Mouse (Mus musculus) midbrain, embryonic 11.5 days (tissue): ENCODE results near the gene Pip4k2a. TPM values are rescaled to one million over a fixed set of nuclear protein-coding genes. Genes with fewer than 3 reads are reported as not detected.

Experiments
- ATAC-seq: fragments of 200-750 bp; cut with Nextera tagmentation; 2 replicates; pipeline ENCODE4 v1.8.0; 2017; ENCODE audit warnings: moderate TSS enrichment, moderate library complexity; ENCODE audit not compliant: low FRiP score
- DNase-seq: peaks from one replicate; pipeline ENCODE4 v3.0.0; 2015; ENCODE audit warnings: low spot score; ENCODE audit errors: missing footprints
- H3K27ac ChIP-seq: fragments of 300-500 bp; sonication (generic); 2 replicates; pipeline ENCODE4 v1.5.1; 2014; ENCODE audit warnings: low read depth, low read length
- H3K27me3 ChIP-seq: fragments of 300-500 bp; sonication (generic); 2 replicates; pipeline ENCODE4 v1.6.1; 2014; ENCODE audit warnings: mild to moderate bottlenecking, low read length, moderate library complexity, mixed read lengths; ENCODE audit not compliant: control insufficient read depth, insufficient read depth
- H3K36me3 ChIP-seq: fragments of 300-500 bp; sonication (generic); 2 replicates; pipeline ENCODE4 v1.6.1; 2014; ENCODE audit warnings: mild to moderate bottlenecking, low read length, moderate library complexity, mixed read lengths; ENCODE audit not compliant: control insufficient read depth, insufficient read depth
- H3K4me1 ChIP-seq: fragments of 300-500 bp; sonication (generic); 2 replicates; pipeline ENCODE4 v1.6.1; 2014; ENCODE audit warnings: low read length; ENCODE audit not compliant: control insufficient read depth, insufficient read depth
- H3K4me2 ChIP-seq: fragments of 300-500 bp; sonication (generic); 2 replicates; pipeline ENCODE4 v1.6.1; 2014; ENCODE audit warnings: mild to moderate bottlenecking, moderate library complexity
- H3K4me3 ChIP-seq: fragments of 300-500 bp; sonication (generic); 2 replicates; pipeline ENCODE4 v1.5.1; 2014; ENCODE audit warnings: low read depth, low read length
- H3K9ac ChIP-seq: fragments of 300-500 bp; sonication (generic); 2 replicates; pipeline ENCODE4 v1.6.1; 2014; ENCODE audit warnings: low read length
- H3K9me3 ChIP-seq: fragments of 300-500 bp; sonication (generic); 2 replicates; pipeline ENCODE4 v1.6.1; 2016; ENCODE audit warnings: low read length; ENCODE audit not compliant: control insufficient read depth
- WGBS: fragments of 180-500 bp; shearing (Covaris S2); extraction: QIAGEN DNeasy Blood & Tissue Kit; methylation state at CpG from one replicate; pipeline ENCODE4 v1.1.7; 2014; 5-methylcytosine and 5-hydroxymethylcytosine counted together
- polyA plus RNA-seq: library from polyadenylated mRNA; unstranded; fragments of >200 nt; fragmentation: Nextera tagmentation; extraction: Ambion mirVana; gene quantifications from 2 replicates; pipeline ENCODE4 v1.2.1, GENCODE M21; 2014

Pip4k2a gene
- polyA plus RNA-seq, 1 experiment from 2014 or later: 9.7 TPM

GRCm38 (mm10) chr2:18799265-18799965, 198.5 kb downstream of the Pip4k2a start:
- H3K9ac ChIP-seq: peak overlapping the region; percentile 48
- H3K36me3 ChIP-seq: no peaks in the 10 kb centered on the region
- ATAC-seq: peak; percentile 47
- H3K4me2 ChIP-seq: peak overlapping the region; percentile 58
- H3K4me1 ChIP-seq: peaks cover 23% of the 10 kb centered on the region
- H3K4me3 ChIP-seq: peak overlapping the region; percentile 28
- DNase-seq: peak; percentile 90
- H3K27ac ChIP-seq: peak overlapping the region; percentile 74
- 9% methylated on average over 17 of the region's 17 CpGs for WGBS
- H3K27me3 ChIP-seq: peaks cover 17% of the 10 kb centered on the region
- H3K9me3 ChIP-seq: no peaks in the 10 kb centered on the region

- Histone ChIP-seq H3K27me3 (peaks cover 16% of the 10 kb centered on the region), H3K9ac (no peak overlapping the region), H3K36me3 (no peaks in the 10 kb centered on the region), H3K9me3 (no peaks in the 10 kb centered on the region), H3K27ac (no peak overlapping the region), H3K4me2 (no peak overlapping the region; the same call in 1 of the 2 replicates), H3K4me1 (peaks cover 23% of the 10 kb centered on the region), H3K4me3 (no peak overlapping the region)
- no peak for ATAC-seq
- peak; percentile 91 for DNase-seq
- WGBS: 17% methylated on average over 8 of the region's 8 CpGs
These were observed 200.2 kb downstream of the Pip4k2a start for GRCm38 (mm10) chr2:18797776-18798175.

- H3K4me1 ChIP-seq: peaks cover 6% of the 10 kb centered on the region
- WGBS: 86% methylated on average over 4 of the region's 4 CpGs
- H3K27ac ChIP-seq: no peak overlapping the region
- no peaks in the 10 kb centered on the region for H3K9me3 ChIP-seq
- H3K9ac ChIP-seq: no peak overlapping the region
- H3K4me3 ChIP-seq: no peak overlapping the region
- no peak for ATAC-seq
- H3K36me3 ChIP-seq: no peaks in the 10 kb centered on the region
- no peaks in the 10 kb centered on the region; the same call in 1 of the 2 replicates for H3K27me3 ChIP-seq
- H3K4me2 ChIP-seq: no peak overlapping the region
- DNase-seq: no peak
These were observed 203.7 kb downstream of the Pip4k2a start for GRCm38 (mm10) chr2:18794261-18794660.

Other genes starting within 250 kb of the Pip4k2a start
- gene 4930426L09Rik, start 217 bp upstream of the Pip4k2a start, polyA plus RNA-seq: 0.29 and 0.38 TPM in 2 replicates
- gene Armc3, start 201.2 kb upstream of the Pip4k2a start, polyA plus RNA-seq: 0.25 and 0.50 TPM in 2 replicates